Mouse (Mus musculus) cerebellum, adult 11 months (tissue): ENCODE data around the gene Socs3.

Experiments used
- DNase-seq: peaks from one replicate; pipeline ENCODE4 v3.0.0; 2022

Gene Socs3

GRCm38 (mm10) chr11:117971646-117972242, 1.9 kb upstream of the Socs3 start:
- DNase-seq = no peak

GRCm38 (mm10) chr11:117971100-117971499, 1.3 kb upstream of the Socs3 start:
- no peak for DNase-seq

- DNase-seq = peak; percentile 67
Measured at GRCm38 (mm10) chr11:117969100-117969944, 525 bp downstream of the Socs3 start.

- no peak for DNase-seq
Measured at GRCm38 (mm10) chr11:117968716-117969099, 1.1 kb downstream of the Socs3 start.

GRCm38 (mm10) chr11:117968016-117968671, 1.7 kb downstream of the Socs3 start:
- DNase-seq = no peak

- DNase-seq = peak; percentile 49
Measured at GRCm38 (mm10) chr11:117967249-117968015, 2.4 kb downstream of the Socs3 start.

- DNase-seq = peak; percentile 55
Measured at GRCm38 (mm10) chr11:117966506-117967100, 3.2 kb downstream of the Socs3 start.

GRCm38 (mm10) chr11:117965561-117965981, 4.3 kb downstream of the Socs3 start:
- no peak for DNase-seq

GRCm38 (mm10) chr11:117965052-117965451, 4.8 kb downstream of the Socs3 start:
- no peak for DNase-seq

- DNase-seq = no peak
Measured at GRCm38 (mm10) chr11:117964294-117964693, 5.6 kb downstream of the Socs3 start.

GRCm38 (mm10) chr11:117963872-117964271, 6.0 kb downstream of the Socs3 start:
- no peak for DNase-seq

- peak; percentile 85 for DNase-seq
Measured at GRCm38 (mm10) chr11:117963091-117963793, 6.6 kb downstream of the Socs3 start.

GRCm38 (mm10) chr11:117962228-117963067, 7.4 kb downstream of the Socs3 start:
- no peak for DNase-seq

GRCm38 (mm10) chr11:117960601-117961000, 9.2 kb downstream of the Socs3 start:
- DNase-seq = no peak

- DNase-seq = no peak
Measured at GRCm38 (mm10) chr11:117959741-117960381, 10.0 kb downstream of the Socs3 start.

- DNase-seq = no peak
Measured at GRCm38 (mm10) chr11:117959166-117959565, 10.7 kb downstream of the Socs3 start.

GRCm38 (mm10) chr11:117958197-117958596, 11.7 kb downstream of the Socs3 start:
- no peak for DNase-seq

GRCm38 (mm10) chr11:117955621-117956020, 14.2 kb downstream of the Socs3 start:
- DNase-seq = no peak

- no peak for DNase-seq
Measured at GRCm38 (mm10) chr11:117954819-117955218, 15.0 kb downstream of the Socs3 start.

GRCm38 (mm10) chr11:117954094-117954493, 15.8 kb downstream of the Socs3 start:
- no peak for DNase-seq
